Mouse (Mus musculus) neural tube, embryonic 10.5 days (tissue): ENCODE results near the gene Zcchc14.
"Not testable (repeated sequence)": the region's sequence is repeated elsewhere in the genome, so short reads cannot be mapped to it uniquely, and the experiment has no call there.

Source experiments
- DNase-seq: peaks from one replicate; pipeline ENCODE4 v3.0.0-alpha.2; 2017; ENCODE audit warnings: low spot score; ENCODE audit errors: extremely low spot score

Gene Zcchc14

GRCm38 (mm10) chr8:121631645-121632071 lies 21.0 kb downstream of the Zcchc14 start:
- DNase-seq = no peak

GRCm38 (mm10) chr8:121628681-121629080 lies 24.0 kb downstream of the Zcchc14 start:
- no peak for DNase-seq

GRCm38 (mm10) chr8:121623043-121623442 lies 29.7 kb downstream of the Zcchc14 start:
- no peak for DNase-seq

GRCm38 (mm10) chr8:121621879-121622278 lies 30.8 kb downstream of the Zcchc14 start:
- DNase-seq = no peak

GRCm38 (mm10) chr8:121620801-121621516 lies 31.7 kb downstream of the Zcchc14 start:
- no peak for DNase-seq

- DNase-seq = no peak
Measured at GRCm38 (mm10) chr8:121619401-121619995, 33.2 kb downstream of the Zcchc14 start.

- DNase-seq = no peak
Measured at GRCm38 (mm10) chr8:121613419-121613818, 39.3 kb downstream of the Zcchc14 start.

- no peak for DNase-seq
Measured at GRCm38 (mm10) chr8:121609916-121610315, 42.8 kb downstream of the Zcchc14 start.

- DNase-seq = no peak
Measured at GRCm38 (mm10) chr8:121609251-121609650, 43.5 kb downstream of the Zcchc14 start.

- DNase-seq = no peak
Measured at GRCm38 (mm10) chr8:121607661-121608060, 45.0 kb downstream of the Zcchc14 start.

GRCm38 (mm10) chr8:121603801-121604200 lies 48.9 kb downstream of the Zcchc14 start:
- no peak for DNase-seq

GRCm38 (mm10) chr8:121602860-121603259 lies 49.8 kb downstream of the Zcchc14 start:
- peak; percentile 52 for DNase-seq

- DNase-seq = no peak
Measured at GRCm38 (mm10) chr8:121602411-121602810, 50.3 kb downstream of the Zcchc14 start.

- no peak for DNase-seq
Measured at GRCm38 (mm10) chr8:121599842-121600241, 52.9 kb downstream of the Zcchc14 start.

GRCm38 (mm10) chr8:121598892-121599291 lies 53.8 kb downstream of the Zcchc14 start:
- DNase-seq = peak; percentile 74

- DNase-seq = no peak
Measured at GRCm38 (mm10) chr8:121598190-121598589, 54.5 kb downstream of the Zcchc14 start.

- not testable (repeated sequence) for DNase-seq
Measured at GRCm38 (mm10) chr8:121597492-121597891, 55.2 kb downstream of the Zcchc14 start.

GRCm38 (mm10) chr8:121593983-121594382 lies 58.7 kb downstream of the Zcchc14 start:
- no peak for DNase-seq

- DNase-seq = no peak
Measured at GRCm38 (mm10) chr8:121593293-121593692, 59.4 kb downstream of the Zcchc14 start.

- peak; percentile 45 for DNase-seq
Measured at GRCm38 (mm10) chr8:121591178-121592066, 61.3 kb downstream of the Zcchc14 start.

GRCm38 (mm10) chr8:121590203-121591177 lies 62.2 kb downstream of the Zcchc14 start, which contains the start of gene Map1lc3b:
TSS of gene Map1lc3b (plus strand) at chr8:121590361.
- peak; percentile 96 for DNase-seq
